Mouse (Mus musculus) MEL (cell line): ENCODE results near the gene Rbm5. TPM values are rescaled to one million over a fixed set of nuclear protein-coding genes. Genes with fewer than 3 reads are reported as not detected.

Source experiments
- DNase-seq: peaks from one replicate; pipeline ENCODE4 v3.0.0; 2011; ENCODE audit warnings: low read depth, low spot score
- H3K27ac ChIP-seq: 2 replicates; pipeline ENCODE4 v1.5.1; 2012; ENCODE audit warnings: low read depth, mild to moderate bottlenecking, control low read depth, low read length, moderate library complexity; ENCODE audit not compliant: control insufficient read depth
- H3K27me3 ChIP-seq, 2 experiments: fragments of 150-350 bp in 1 of 2; sonication (generic) in 1 of 2; 2 replicates each; pipeline ENCODE4 v1.6.1; 2012; ENCODE audit warnings: low read length in 2 of 2, mild to moderate bottlenecking in 2 of 2, improper control_type of control experiment in 1 of 2, moderate library complexity in 1 of 2; ENCODE audit not compliant: insufficient read depth in 2 of 2, control insufficient read depth in 1 of 2
- H3K36me3 ChIP-seq, 2 experiments: 2 replicates each; pipeline ENCODE4 v1.6.1; 2012 to 2014; ENCODE audit warnings: low read length in 2 of 2, improper control_type of control experiment in 1 of 2, inconsistent platforms in 1 of 2, mild to moderate bottlenecking in 1 of 2; ENCODE audit not compliant: insufficient read depth in 2 of 2, control insufficient read depth in 1 of 2
- H3K4me1 ChIP-seq, 2 experiments: fragments of 150-350 bp in 1 of 2; sonication (generic) in 1 of 2; 2 replicates each; pipeline ENCODE4 v1.6.1; 2012; ENCODE audit warnings: low read length in 2 of 2, improper control_type of control experiment in 1 of 2, mild to moderate bottlenecking in 1 of 2; ENCODE audit not compliant: insufficient read depth in 2 of 2, control insufficient read depth in 1 of 2
- H3K4me3 ChIP-seq, 2 experiments: fragments of 150-350 bp in 1 of 2; sonication (generic) in 1 of 2; 2 replicates each; pipeline ENCODE4 v1.5.1; 2012; ENCODE audit warnings: low read depth in 2 of 2, low read length in 2 of 2, mild to moderate bottlenecking in 2 of 2, moderate library complexity in 2 of 2, control low read depth in 1 of 2, improper control_type of control experiment in 1 of 2; ENCODE audit not compliant: control insufficient read depth in 1 of 2, insufficient read depth in 1 of 2
- H3K79me2 ChIP-seq: 2 replicates; pipeline ENCODE4 v1.6.1; 2012; ENCODE audit warnings: mild to moderate bottlenecking, low read length, moderate library complexity; ENCODE audit not compliant: control insufficient read depth, poor library complexity, insufficient read depth
- H3K9ac ChIP-seq: 2 replicates; pipeline ENCODE4 v1.6.1; 2012; ENCODE audit warnings: low read depth, mild to moderate bottlenecking, control low read depth, low read length, moderate library complexity; ENCODE audit not compliant: control insufficient read depth, poor library complexity, severe bottlenecking
- H3K9me3 ChIP-seq: fragments of 150-350 bp; sonication (generic); replicated peaks from 2 replicates; pipeline ENCODE4 v1.6.1; 2012; ENCODE audit warnings: mild to moderate bottlenecking, low read length, improper control_type of control experiment, moderate library complexity; ENCODE audit not compliant: insufficient read depth
- EP300 ChIP-seq, 2 experiments: IDR thresholded peaks; 2 replicates each; pipeline ENCODE4 v1.6.1; 2011; ENCODE audit warnings: improper control_type of control experiment in 2 of 2, low read length in 2 of 2, low read depth in 1 of 2, mild to moderate bottlenecking in 1 of 2
- MXI1 ChIP-seq: IDR thresholded peaks from 2 replicates; pipeline ENCODE4 v1.6.1; 2011; ENCODE audit warnings: mild to moderate bottlenecking, low read depth, low read length, improper control_type of control experiment
- MYB ChIP-seq: IDR thresholded peaks from 2 replicates; pipeline ENCODE4 v1.6.1; 2011; ENCODE audit warnings: mild to moderate bottlenecking, low read depth, low read length, improper control_type of control experiment
- POLR2A ChIP-seq, 2 experiments: IDR thresholded peaks; 2 replicates each; pipeline ENCODE4 v1.6.1; 2011 to 2012; ENCODE audit warnings: low read length in 2 of 2, mild to moderate bottlenecking in 2 of 2, control low read depth in 1 of 2, improper control_type of control experiment in 1 of 2, low read depth in 1 of 2, moderate library complexity in 1 of 2; ENCODE audit not compliant: control insufficient read depth in 1 of 2, insufficient read depth in 1 of 2, poor library complexity in 1 of 2
- POLR2AphosphoS2 ChIP-seq: IDR thresholded peaks from 2 replicates; pipeline ENCODE4 v1.6.1; 2011; ENCODE audit warnings: low read length, improper control_type of control experiment
- polyA plus RNA-seq, 2 experiments: library from polyadenylated mRNA; stranded (reverse) in 1 of 2; unstranded in 1 of 2; fragments of >175 nt in 1 of 2; fragments of >200 nt in 1 of 2; gene quantifications; 2 replicates each; pipeline versions ENCODE4 v1.2.1 to v1.2.4; 2012; ENCODE audit warnings: low replicate concordance in 2 of 2, low read depth in 1 of 2; ENCODE audit not compliant: insufficient read length in 2 of 2, insufficient read depth in 1 of 2, missing spikeins in 1 of 2
- total RNA-seq: library from RNA; depleted of rRNA; stranded (reverse); fragments of 300-350 nt; gene quantifications from 2 replicates; pipeline ENCODE4 v1.2.3, GENCODE M21; 2012; rRNA removed

The Rbm5 gene
- total and polyA plus RNA-seq, 3 experiments, result 80.2 to 143 (median 125) TPM

DNA sequence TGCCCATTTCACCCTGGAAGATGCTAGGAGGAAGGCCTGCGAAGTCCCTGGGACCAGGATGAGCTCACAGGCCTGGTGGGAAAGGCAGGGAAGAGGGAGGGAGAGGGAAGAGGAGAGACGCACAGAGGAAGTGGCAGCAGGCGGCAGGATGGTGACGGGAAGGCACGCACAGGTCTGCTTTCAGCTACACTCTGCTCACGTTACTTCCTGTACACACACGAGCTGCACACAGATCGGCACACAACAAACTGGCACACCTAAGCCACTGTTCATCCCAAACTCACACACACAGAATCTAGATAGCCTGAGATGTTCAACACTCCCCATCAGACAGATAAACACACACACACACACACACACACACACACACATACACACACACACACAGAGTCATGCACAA is 80.4 kb downstream of the Rbm5 start:
- Histone ChIP-seq H3K27me3 (peaks cover 5 to 11% of the 10 kb centered on the region in 2 experiments), H3K4me3 (no peak overlapping the region)

More for the DNA sequence above, 80.4 kb downstream of the Rbm5 start:
- Histone ChIP-seq H3K9ac (no peak overlapping the region), H3K27ac (no peak overlapping the region), H3K9me3 (no peaks in the 10 kb centered on the region), H3K36me3 (no peaks in the 10 kb centered on the region), H3K4me1 (no peaks in the 10 kb centered on the region), H3K79me2 (no peaks in the 10 kb centered on the region)
- no peak for DNase-seq
- TF ChIP-seq MYB (no peak), MXI1 (no peak), POLR2A (IDR thresholded peaks at IDR 0.05; ENCODE audit: control insufficient read depth in 1 of 2, insufficient read depth in 1 of 2, low read depth in 1 of 2, low read length in 2 of 2, poor library complexity in 1 of 2) (no peak), POLR2AphosphoS2 (no peak), EP300 (IDR thresholded peaks at IDR 0.05; ENCODE audit: low read depth in 1 of 2, low read length in 2 of 2) (no peak)

Other genes starting within 250 kb of the Rbm5 start
- gene Tmem115, start 237.1 kb downstream of the Rbm5 start, total RNA-seq, result 26.0 and 34.6 TPM in 2 replicates
- gene Tmem115, start 237.1 kb downstream of the Rbm5 start, polyA plus RNA-seq, result 10 to 100 TPM in 1 of 2 experiments, not detected in 1; 39.3 TPM
- 38.1 and 38.3 TPM in 2 replicates for gene Cyb561d2, start 228.8 kb downstream of the Rbm5 start, total RNA-seq
- gene Cyb561d2, start 228.8 kb downstream of the Rbm5 start, polyA plus RNA-seq, result 10 to 100 TPM in 1 of 2 experiments, not detected in 1; 37.8 TPM
- 23.2 and 25.4 TPM in 2 replicates for gene Nprl2, start 228.8 kb downstream of the Rbm5 start, total RNA-seq
- 10 to 100 TPM in 1 of 2 experiments, not detected in 1; 30.2 TPM for gene Nprl2, start 228.8 kb downstream of the Rbm5 start, polyA plus RNA-seq
- gene Zmynd10, start 223.7 kb downstream of the Rbm5 start, total RNA-seq, result 0.26 and 0.31 TPM in 2 replicates
- under 1 TPM in 1 of 2 experiments, not detected in 1; 0.85 TPM for gene Zmynd10, start 223.7 kb downstream of the Rbm5 start, polyA plus RNA-seq
- 40.6 and 48.0 TPM in 2 replicates for gene Rassf1, start 219.4 kb downstream of the Rbm5 start, total RNA-seq
- 10 to 100 TPM in 1 of 2 experiments, not detected in 1; 56.9 TPM for gene Rassf1, start 219.4 kb downstream of the Rbm5 start, polyA plus RNA-seq
- gene Tusc2, start 207.7 kb downstream of the Rbm5 start, total RNA-seq, result 29.9 and 36.2 TPM in 2 replicates
- gene Tusc2, start 207.7 kb downstream of the Rbm5 start, polyA plus RNA-seq, result 10 to 100 TPM in 1 of 2 experiments, not detected in 1; 48.9 TPM
- 24.8 and 32.0 TPM in 2 replicates for gene Hyal2, start 203.1 kb downstream of the Rbm5 start, total RNA-seq
- 10 to 100 TPM in 1 of 2 experiments, not detected in 1; 31.3 TPM for gene Hyal2, start 203.1 kb downstream of the Rbm5 start, polyA plus RNA-seq
- 1.1 and 1.3 TPM in 2 replicates for gene Hyal1, start 194.1 kb downstream of the Rbm5 start, total RNA-seq
- gene Hyal1, start 194.1 kb downstream of the Rbm5 start, polyA plus RNA-seq, result 1 to 10 TPM in 1 of 2 experiments, not detected in 1; 3.4 TPM
- 14.3 and 15.1 TPM in 2 replicates for gene Naa80, start 192.1 kb downstream of the Rbm5 start, total RNA-seq
- gene Naa80, start 192.1 kb downstream of the Rbm5 start, polyA plus RNA-seq, result 10 to 100 TPM in 1 of 2 experiments, not detected in 1; 74.0 TPM
- gene Hyal3, start 190.2 kb downstream of the Rbm5 start, total RNA-seq, result 1.8 and 2.3 TPM in 2 replicates
- gene Hyal3, start 190.2 kb downstream of the Rbm5 start, polyA plus RNA-seq, result 1 to 10 TPM in 1 of 2 experiments, not detected in 1; 6.8 TPM
- 136 and 147 TPM in 2 replicates for gene Ifrd2, start 183.4 kb downstream of the Rbm5 start, total RNA-seq
- 100 to 1,000 TPM in 1 of 2 experiments, not detected in 1; 292 TPM for gene Ifrd2, start 183.4 kb downstream of the Rbm5 start, polyA plus RNA-seq
- 0.04 and 0.07 TPM in 2 replicates for gene Sema3b, start 161.8 kb downstream of the Rbm5 start, total RNA-seq
- gene Sema3b, start 161.8 kb downstream of the Rbm5 start, polyA plus RNA-seq, result under 1 TPM in 1 of 2 experiments, not detected in 1; 0.21 TPM
- gene Gnai2, start 135.6 kb downstream of the Rbm5 start, total RNA-seq, result 129 and 131 TPM in 2 replicates
- gene Gnai2, start 135.6 kb downstream of the Rbm5 start, polyA plus RNA-seq, result 100 to 1,000 TPM; 137 to 335 TPM
- not detected in 2 replicates for gene Slc38a3, start 101.5 kb downstream of the Rbm5 start, total RNA-seq
- not detected for gene Slc38a3, start 101.5 kb downstream of the Rbm5 start, polyA plus RNA-seq
- gene Gnat1, start 91.3 kb downstream of the Rbm5 start, total RNA-seq, result 0.27 TPM in 1 of 2 replicates, not detected in the other
- 100 to 1,000 TPM in 1 of 2 experiments, not detected in 1; 326 TPM for gene Gnat1, start 91.3 kb downstream of the Rbm5 start, polyA plus RNA-seq
- not detected in 2 replicates for gene Sema3f, start 60.5 kb downstream of the Rbm5 start, total RNA-seq
- not detected for gene Sema3f, start 60.5 kb downstream of the Rbm5 start, polyA plus RNA-seq
- 54.2 and 55.8 TPM in 2 replicates for gene Rbm6, start 102.2 kb upstream of the Rbm5 start, total RNA-seq
- 100 to 1,000 TPM in 1 of 2 experiments, 10 to 100 TPM in 1; 55.7 to 521 TPM for gene Rbm6, start 102.2 kb upstream of the Rbm5 start, polyA plus RNA-seq
- gene Mon1a, start 117.2 kb upstream of the Rbm5 start, total RNA-seq, result 10.1 and 11.5 TPM in 2 replicates
- gene Mon1a, start 117.2 kb upstream of the Rbm5 start, polyA plus RNA-seq, result 10 to 100 TPM in 1 of 2 experiments, not detected in 1; 13.5 TPM
- gene Mst1r, start 135.9 kb upstream of the Rbm5 start, total RNA-seq, result 136 and 149 TPM in 2 replicates
- gene Mst1r, start 135.9 kb upstream of the Rbm5 start, polyA plus RNA-seq, result 100 to 1,000 TPM in 1 of 2 experiments, not detected in 1; 133 TPM
- gene Actl11, start 157.5 kb upstream of the Rbm5 start, total RNA-seq, result not detected in 2 replicates
- gene Actl11, start 157.5 kb upstream of the Rbm5 start, polyA plus RNA-seq, result not detected
- gene Camkv, start 164.7 kb upstream of the Rbm5 start, total RNA-seq, result 0.08 and 0.39 TPM in 2 replicates
- gene Camkv, start 164.7 kb upstream of the Rbm5 start, polyA plus RNA-seq, result under 1 TPM in 1 of 2 experiments, not detected in 1; 0.14 TPM
- 37.3 and 43.6 TPM in 2 replicates for gene Traip, start 179.1 kb upstream of the Rbm5 start, total RNA-seq
- 10 to 100 TPM in 1 of 2 experiments, not detected in 1; 65.2 TPM for gene Traip, start 179.1 kb upstream of the Rbm5 start, polyA plus RNA-seq
- gene Uba7, start 204.5 kb upstream of the Rbm5 start, total RNA-seq, result 15.8 and 18.1 TPM in 2 replicates
- 10 to 100 TPM in 1 of 2 experiments, not detected in 1; 44.1 TPM for gene Uba7, start 204.5 kb upstream of the Rbm5 start, polyA plus RNA-seq
- gene Gm20661, start 212.1 kb upstream of the Rbm5 start, total RNA-seq, result 0.26 and 0.35 TPM in 2 replicates
- gene Gm20661, start 212.1 kb upstream of the Rbm5 start, polyA plus RNA-seq, result under 1 TPM in 1 of 2 experiments, not detected in 1; 0.85 TPM
- 54.1 and 65.3 TPM in 2 replicates for gene Inka1, start 214.9 kb upstream of the Rbm5 start, total RNA-seq
- gene Inka1, start 214.9 kb upstream of the Rbm5 start, polyA plus RNA-seq, result 10 to 100 TPM in 1 of 2 experiments, not detected in 1; 60.7 TPM
- gene Cdhr4, start 221.5 kb upstream of the Rbm5 start, total RNA-seq, result 0.65 and 1.5 TPM in 2 replicates
- 1 to 10 TPM in 1 of 2 experiments, not detected in 1; 4.4 TPM for gene Cdhr4, start 221.5 kb upstream of the Rbm5 start, polyA plus RNA-seq
- 0.62 and 0.73 TPM in 2 replicates for gene Gm20662, start 225.4 kb upstream of the Rbm5 start, total RNA-seq
- gene Gm20662, start 225.4 kb upstream of the Rbm5 start, polyA plus RNA-seq, result 1 to 10 TPM in 1 of 2 experiments, not detected in 1; 1.2 TPM
- gene Ip6k1, start 231.5 kb upstream of the Rbm5 start, total RNA-seq, result 35.5 and 37.2 TPM in 2 replicates
- gene Ip6k1, start 231.5 kb upstream of the Rbm5 start, polyA plus RNA-seq, result 10 to 100 TPM; 31.8 to 59.1 TPM